Mouse (Mus musculus) gastrocnemius, postnatal 25 days (tissue): Measurements from ENCODE around the gene Tspan1. TPM values are rescaled to one million over a fixed set of nuclear protein-coding genes. Genes with fewer than 3 reads are reported as not detected.

Experiments used
- DNase-seq: peaks from one replicate; pipeline ENCODE4 v3.0.0; 2022
- total RNA-seq, 2 experiments: library from RNA; stranded (reverse); gene quantifications; 1 replicate in 1 of 2; 2 replicates in 1 of 2; pipeline ENCODE4 v1.2.3; 2021

Tspan1 gene
- total RNA-seq, 2 experiments from 2014 or later, result not detected

DNA sequence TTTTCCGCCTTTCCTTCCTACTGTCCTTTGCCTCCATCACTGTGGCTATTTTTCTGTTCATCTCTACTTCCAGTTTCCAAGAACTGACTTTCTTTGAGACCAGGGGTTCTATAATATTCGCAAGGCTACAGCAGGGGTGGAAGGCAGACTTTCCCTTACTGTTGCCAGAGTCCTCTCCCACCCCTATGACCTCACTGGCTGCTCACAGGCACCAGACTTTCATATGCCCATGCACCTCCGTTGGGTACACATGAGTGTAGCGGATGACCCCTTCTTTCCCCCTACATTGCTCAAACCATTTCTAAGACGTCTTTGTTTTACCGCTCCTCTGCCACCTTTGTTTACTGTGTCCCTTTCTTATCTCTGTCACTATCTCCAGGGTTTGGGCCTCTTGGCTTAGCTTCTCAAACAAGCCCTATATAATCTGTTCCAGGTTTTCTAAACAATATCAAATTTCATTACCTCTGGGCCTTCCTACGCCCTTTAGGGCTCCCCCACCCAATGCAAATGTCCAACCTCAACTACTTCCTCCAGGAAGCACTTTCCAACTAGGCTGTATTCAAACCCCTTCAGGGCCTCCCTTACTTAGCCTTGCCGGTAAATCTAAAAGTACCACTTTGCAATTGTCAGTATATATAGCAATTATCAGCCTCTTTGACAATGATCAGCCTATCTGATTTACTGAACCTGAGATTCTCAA is 1.5 kb downstream of the Tspan1 start:
- no peak for DNase-seq

DNA sequence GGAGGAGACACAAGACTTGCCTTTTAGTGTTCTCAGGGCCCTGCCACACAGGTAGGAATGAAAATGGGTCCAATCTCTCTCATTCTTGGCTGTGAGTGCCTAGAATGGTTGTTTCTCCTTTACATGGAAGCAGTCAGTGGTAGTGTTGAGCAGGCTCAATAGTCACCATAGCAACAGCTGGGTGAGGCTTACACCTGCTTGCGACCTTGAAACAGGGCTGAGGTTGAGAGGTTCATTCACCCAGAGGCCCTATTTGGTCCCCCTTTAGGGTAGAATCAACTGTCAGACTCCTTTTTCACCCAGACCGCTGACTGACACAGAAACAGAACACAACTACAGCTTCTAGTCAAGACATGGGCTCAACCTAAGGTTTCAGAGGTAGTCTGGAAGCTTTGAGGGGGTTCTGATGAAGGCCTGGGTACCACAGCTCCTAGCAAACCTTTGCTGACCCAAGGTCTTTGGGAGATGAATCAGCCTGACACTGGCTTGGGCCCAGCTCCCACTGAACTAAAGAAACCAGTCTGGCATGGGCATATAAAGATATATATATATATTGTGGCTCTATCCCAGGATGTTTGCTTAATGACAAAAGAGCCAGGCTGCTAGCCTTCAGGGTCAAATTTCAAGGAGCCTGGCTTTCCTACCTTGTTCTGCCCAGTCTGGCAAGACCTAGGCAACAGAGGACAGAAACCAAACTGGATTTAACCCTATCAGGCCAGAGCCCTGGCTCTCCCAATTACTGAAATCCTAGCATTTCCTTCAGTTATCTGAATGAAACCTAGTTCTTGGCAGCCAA is 2.4 kb downstream of the Tspan1 start:
- no peak for DNase-seq

DNA sequence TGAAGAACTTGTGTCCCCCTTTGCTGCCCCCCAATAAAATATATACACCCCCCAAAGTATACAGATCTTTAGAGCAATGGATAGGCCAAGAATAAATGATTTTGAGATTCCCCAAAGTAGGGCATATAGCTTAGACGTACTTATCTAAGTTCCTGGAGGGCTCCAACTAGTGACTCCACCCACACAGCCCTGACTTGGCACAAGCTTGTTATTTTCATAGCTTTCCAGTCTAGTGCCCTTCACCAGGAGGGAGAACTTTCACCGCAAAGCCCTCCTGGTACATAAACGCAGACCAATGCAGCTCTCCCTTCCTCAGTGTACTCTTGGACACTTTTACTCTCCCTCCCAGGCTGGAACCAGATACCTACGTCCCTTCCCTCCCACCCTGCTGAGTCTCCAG is 5.3 kb downstream of the Tspan1 start:
- DNase-seq, result no peak

DNA sequence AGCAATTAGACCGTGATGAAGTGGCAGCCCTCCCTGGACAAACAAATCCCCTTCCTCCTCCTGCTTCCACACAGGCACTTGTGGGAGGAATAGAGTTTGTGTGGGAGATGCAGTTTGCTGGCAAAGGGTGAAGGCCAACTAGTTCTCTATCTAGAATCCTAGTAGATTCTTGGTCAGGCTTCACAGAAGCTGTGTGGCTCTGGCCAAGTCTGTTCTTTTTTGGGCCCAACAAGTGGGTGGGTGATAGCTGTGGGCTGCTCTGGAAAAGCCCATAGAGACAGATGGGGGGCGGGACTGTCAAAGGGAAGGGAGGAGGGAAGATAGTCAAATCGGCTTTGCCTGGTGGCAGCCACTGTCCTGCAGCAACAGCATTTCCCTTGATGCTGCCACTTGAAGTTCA is 6.6 kb downstream of the Tspan1 start:
- no peak for DNase-seq

DNA sequence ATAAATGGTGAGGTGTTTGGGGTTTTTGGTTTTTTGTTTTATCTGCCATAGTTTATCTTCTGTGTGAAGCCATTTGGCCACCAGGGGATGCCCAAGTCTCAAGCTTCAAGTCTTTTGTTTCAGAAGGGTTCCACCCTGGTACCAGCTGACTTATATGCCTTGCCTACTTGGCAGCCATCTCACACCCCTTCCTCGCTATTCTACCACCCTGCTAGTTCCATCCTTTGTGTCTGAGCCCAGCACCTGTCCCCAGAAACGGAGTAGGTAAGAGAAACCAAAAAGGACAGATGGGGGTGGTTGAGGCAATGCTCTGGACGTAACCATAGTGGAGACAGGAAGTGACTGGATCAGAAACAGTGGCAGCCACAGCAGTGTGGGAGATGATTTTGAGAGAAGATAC is 7.5 kb downstream of the Tspan1 start:
- no peak for DNase-seq

DNA sequence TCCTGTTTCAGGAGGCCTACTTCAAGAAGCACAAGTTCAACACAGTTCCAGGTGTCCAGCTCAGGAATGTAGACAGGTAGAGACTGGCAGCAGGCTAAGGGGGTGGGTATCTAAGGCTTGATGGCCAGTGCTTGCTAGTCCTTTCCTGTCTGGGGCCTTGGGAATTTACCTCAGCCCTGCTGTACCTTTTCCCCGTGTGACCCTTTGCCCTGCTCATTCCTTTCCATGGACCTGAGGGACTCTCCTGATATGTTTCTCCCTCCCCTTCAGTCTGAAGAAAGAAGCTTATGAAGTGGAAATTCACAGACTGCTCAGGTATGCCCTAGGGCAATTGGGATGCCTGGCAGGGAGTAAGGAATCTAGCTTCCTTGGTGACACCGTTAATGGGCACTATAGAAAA is 9.5 kb downstream of the Tspan1 start:
- no peak for DNase-seq

DNA sequence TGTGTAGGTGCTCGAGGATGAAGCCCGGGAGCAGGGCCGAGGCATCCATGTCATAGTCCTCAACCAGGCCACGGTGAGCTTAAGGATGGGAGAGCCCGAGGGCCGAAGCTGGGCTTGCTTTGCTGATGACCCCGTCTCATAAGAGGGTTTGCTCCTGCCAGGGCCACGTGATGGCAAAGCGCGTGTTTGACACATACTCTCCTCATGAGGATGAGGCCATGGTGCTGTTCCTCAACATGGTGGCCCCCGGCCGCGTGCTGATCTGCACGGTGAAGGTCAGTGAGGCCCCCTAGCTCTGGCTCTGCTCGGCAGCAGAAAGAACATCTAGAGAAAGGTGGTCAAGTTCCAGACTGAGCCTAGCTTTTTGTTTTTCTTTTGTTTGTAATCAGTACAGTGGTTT is 14.7 kb downstream of the Tspan1 start:
- DNase-seq, result no peak

DNA sequence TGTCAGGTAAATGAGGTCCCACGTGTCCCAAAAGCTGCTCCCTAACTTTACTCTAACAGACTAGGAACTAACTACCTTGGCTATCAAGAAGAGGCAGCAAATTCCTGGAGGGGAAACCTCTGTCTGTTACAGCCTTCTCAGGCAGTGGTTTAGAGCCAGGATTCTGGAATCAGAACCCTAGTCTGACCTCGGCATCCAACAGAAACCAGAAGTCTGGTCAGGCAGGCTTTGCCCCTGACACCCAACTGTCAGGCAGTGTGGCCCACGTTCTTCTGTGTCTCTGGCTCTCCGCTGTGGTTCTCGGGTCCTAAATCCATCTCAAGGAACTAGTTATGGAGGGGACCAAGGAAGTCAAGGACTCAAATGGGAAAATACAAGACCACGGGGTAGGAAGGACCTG is 16.2 kb downstream of the Tspan1 start, which contains the start of gene Lurap1:
Gene Lurap1, minus strand, starts transcription at position 101 of the 400 bp plus-strand sequence.
- no peak for DNase-seq

DNA sequence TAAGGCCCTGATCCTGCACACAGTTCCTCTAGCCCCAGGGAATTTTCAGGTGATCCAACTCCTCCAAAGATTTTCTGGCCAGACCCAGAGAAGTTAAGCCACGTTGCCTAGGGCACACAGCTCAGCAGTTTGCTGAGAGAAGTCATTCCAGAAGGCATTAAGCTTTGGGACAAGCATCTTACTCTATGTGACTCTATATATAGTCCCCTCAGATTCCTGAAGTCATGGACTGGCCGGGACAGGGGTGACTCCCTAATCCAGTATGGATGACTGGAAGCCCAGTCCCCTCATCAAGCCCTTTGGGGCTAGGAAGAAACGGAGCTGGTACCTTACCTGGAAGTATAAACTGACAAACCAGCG is 16.6 kb downstream of the Tspan1 start:
- DNase-seq, result no peak

DNA sequence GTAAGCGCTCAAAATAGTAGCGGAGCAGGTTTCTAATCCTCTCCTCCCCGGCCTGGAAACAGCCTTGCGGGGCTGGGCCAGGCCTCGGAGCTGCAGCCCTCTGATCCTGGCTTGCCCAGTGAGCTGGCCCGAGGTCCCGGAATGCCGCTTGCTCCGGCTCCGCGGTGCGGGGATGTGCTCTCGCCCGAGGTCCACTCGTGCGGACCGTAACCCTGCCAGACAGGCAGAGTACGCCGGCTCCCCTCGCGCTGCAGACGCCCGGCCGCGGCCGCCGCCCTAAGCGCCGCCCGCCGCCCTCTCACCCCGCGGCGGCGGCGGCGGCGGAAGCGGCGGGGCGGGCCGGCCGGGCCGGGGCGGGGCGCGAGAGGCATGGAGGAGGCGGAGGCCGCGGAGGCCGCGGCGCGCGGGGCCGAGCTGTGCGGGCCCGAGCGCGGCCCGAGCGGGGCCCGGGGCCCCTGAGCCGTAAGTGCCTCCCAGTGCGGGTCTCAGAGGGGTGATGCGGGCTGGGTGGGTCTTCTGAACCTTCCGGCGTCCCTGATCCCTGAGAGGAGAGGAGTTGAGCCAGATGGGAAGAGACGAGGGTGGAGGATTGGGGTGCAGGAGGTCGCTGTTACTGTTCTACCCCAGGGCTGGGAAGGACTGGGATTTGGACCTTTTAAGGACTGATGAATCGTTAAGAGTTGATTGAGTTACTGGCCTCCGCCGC is 17.1 kb downstream of the Tspan1 start:
- peak; percentile 70 for DNase-seq

DNA sequence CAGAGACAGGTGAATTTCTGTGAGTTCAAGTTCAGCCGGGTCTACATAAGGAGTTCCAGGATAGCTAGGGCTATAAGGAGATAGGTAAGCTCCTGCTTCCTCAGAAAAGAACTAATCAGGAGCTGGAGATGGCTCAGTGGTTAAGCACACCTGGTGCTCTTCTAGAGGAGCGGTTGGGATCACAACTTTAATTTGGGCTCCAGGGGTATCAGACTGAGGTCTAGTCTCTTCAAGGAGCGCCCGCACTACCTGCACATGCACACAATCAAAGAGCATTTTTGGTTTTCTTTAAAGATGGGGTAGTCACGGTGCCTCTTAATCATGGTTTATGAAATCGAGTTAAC is 17.6 kb downstream of the Tspan1 start:
- no peak for DNase-seq

DNA sequence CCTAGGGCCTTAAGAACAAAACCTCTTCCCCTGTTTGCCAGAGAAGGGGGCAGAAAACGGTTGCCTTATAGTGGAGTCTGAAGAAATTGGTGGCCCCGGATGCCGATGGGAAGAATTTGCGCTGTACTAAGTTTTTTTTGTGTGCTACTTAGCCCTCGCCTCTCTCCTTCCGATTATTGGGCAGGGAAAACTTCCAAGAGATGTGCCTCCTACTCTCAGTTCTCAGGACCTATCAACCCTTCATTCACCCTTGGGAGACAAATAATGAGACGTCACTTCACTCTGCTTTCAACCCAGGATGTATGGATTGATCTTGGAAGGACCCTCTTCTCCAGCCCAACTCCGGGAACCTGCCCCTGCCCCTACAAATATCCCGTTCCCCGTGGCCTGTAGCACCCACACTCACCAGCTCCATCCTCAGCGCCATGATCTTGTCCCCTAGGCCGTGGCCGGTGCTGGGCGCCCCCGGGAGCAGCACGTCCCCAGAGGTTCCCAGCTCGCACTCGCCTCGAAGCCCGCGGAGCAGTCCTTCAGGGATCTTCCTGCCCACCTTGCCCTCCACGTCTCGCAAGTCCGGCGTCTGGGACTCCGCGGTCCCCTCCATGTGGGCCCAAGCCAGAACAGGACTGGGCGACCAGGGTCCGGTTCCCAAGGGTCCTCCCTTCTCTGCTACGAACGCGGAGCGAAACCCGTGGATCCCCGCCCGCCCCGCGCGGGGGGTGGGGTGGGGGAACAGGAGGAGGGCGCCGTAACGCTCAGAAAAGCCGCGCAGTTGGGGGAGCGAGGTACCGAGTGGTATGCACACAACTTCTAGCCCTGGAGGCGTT is 23.3 kb downstream of the Tspan1 start:
- peak; percentile 66 for DNase-seq

DNA sequence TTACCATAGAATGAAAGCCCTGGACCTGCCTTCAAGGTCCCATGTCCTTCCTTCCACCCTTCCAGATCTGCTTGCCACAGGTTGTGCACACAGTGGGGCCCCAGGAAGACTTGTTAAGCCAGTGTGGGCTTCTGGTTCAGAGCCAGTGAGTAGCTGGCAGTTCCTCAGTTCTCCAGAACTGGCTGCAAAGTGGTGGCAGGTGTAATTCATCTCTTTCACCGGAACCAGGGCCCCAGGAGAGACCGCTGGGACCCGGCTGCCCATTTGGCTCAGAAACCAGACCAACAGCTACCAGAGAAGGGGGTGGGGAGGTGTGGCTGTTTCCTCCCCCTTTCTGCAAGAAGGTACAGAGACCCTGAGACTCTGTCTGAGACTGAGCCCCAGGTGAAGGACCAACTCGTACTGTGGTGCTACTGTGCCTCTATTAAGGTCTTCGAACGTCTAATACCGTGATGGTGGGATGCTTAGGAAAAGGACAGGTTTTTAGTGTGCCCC is 24.0 kb downstream of the Tspan1 start:
- peak; percentile 34 for DNase-seq

DNA sequence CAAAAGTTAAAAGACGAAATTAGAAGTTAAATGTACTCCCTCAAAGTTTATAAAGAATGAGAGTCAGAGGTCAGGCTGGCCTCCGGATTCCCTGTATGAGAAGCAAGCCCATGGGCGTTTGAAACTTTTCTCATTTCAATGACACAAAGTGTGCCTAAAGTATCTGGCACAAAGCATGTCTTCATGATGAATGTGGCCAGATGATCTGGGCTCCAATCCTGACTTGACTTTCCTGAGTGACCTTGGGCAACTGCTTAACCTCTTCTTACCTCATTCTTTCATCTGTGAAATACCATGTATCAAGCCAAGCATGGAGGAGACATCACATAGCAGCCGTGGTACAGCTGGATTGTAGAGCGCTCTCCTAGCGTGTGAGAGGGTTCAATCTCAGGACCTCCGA is 25.1 kb downstream of the Tspan1 start:
- DNase-seq, result no peak

DNA sequence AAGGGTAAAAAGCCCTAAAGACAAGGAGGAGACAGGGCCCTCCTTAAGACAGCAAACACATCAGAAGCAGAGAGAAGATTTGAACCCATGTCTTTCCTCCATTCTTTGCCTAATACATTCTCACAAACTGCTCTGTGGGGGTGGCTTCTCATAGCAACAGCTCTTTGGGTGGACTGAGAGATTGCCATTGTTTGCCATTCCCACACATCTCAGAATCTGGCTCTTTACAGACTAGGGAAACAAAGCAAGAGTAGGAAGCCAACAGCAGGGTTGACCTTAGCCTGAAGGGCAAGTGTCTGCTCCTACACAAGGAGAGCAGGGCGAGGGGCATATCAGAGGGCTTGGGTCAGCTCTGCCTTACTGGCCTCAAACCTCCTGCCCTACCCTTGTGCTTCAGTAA is 25.7 kb downstream of the Tspan1 start:
- no peak for DNase-seq

DNA sequence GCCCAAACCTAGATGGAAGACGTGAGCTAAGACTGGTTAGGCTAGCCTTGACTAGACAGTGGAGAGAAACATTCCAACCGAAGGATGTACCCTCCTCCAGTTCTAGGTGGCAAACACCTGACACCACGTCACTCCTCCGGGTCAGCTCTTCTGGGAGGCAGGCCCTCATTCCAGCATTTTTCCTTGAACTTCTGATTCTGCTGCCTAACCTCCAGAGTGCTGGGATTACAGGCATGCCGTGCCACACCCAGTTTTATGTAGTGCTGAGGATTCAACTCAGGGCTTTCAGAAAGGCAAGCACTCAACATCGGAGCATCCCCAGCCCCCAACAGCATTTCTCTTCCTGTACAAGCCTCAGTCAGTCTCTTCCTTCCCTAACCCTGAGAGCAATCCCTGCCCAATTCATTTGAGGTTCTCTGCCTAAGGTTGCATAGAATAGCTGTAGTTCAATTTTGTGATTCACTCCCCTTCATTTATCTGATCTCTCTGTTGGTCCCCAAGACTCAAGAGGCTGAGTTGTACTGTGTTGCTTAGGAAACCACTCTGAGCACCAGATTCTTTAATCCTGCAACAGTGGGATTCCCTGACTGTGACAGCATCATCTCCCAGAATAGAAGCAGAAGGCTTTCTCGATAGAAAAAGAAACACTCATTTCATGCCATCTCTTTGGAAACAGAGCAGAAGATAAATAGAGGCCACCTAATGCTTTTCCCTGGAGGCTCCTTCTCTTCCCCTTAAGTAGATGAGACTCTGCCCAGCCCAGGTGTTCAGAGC is 26.4 kb downstream of the Tspan1 start:
- DNase-seq, result no peak

DNA sequence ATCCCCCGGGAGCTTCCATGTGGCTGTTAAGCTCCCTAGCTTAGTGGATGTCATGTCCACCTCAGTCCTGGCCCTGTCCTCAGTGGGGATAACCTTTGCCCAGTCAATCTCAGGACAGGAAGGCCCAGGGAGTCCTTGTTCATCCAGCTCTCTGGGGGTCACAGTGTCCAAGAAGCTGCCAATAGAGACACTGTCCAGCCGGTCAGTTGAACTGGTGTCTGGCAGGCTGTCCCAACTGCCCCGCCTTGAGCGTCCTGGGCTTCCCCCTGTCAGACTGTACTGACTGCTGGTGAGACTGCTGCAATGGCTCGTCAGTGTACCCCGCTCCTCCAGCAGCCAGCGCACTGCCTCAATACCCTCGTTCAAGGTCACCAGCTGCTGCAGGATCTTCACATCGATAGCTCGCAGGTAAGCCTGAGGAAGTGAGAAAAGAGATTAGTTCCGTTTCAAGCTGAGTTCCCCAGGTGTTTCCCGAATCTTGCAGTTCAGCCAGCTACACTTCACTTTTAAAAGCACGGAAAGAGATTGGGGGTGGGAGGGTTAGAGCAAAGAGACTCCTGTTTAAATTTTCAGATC is 29.9 kb downstream of the Tspan1 start:
- no peak for DNase-seq

DNA sequence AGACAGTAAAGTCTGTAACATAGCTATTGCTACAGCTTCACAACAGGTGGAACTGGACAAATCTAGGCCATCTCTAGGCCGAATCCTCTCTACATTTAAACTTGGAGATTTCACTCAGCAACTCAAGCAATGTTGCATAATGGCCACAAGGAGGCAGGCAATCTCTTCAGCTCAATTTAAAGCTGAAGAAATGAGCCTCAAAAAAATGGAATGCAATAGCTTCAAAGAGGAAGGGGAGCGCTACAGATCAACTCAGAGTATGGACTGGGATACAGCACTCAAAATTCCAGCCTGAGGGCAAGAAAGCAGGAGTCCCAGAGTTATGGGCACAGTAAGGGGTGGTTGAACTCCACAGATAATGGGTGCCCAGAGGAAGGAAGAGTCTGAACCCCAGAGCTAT is 32.4 kb downstream of the Tspan1 start:
- DNase-seq, result no peak

DNA sequence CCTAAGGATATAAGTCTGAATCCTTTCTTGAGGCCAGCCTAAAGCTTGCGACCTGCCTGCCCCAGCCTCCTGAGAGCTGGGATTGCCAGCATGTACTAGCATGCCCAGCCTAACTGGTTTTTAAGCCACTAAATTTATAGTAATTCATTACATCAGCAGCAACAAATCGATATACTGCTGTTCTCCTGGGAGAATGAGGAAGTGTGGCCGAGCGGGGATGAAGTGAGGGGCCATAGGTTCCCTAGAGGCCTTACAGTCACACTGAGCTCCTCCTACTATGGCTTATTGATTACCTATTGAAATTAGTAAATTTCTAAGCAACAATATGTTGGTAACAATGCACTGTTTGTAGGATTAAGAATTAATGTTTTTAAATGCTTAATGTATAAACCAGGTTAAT is 34.3 kb downstream of the Tspan1 start:
- DNase-seq, result no peak

DNA sequence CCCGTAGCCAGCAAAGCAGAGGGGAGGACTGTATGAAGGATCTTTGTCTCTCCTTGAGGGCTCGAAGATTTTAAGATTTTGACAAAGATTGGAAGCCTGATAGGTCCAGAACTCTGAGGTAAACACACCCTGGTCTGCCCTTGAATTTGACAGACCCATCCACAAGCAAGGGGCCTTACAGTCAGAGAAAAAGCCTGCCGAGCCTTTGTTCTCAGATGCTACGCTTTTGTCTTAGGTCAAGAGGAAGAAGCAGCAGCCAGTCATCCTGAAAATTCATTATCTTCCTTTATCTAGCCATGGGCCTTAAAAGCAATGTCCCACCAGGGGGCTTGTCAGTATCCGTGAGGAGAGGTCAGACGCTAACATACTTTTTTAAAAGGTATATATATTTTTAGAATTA is 39.4 kb downstream of the Tspan1 start:
- no peak for DNase-seq

DNA sequence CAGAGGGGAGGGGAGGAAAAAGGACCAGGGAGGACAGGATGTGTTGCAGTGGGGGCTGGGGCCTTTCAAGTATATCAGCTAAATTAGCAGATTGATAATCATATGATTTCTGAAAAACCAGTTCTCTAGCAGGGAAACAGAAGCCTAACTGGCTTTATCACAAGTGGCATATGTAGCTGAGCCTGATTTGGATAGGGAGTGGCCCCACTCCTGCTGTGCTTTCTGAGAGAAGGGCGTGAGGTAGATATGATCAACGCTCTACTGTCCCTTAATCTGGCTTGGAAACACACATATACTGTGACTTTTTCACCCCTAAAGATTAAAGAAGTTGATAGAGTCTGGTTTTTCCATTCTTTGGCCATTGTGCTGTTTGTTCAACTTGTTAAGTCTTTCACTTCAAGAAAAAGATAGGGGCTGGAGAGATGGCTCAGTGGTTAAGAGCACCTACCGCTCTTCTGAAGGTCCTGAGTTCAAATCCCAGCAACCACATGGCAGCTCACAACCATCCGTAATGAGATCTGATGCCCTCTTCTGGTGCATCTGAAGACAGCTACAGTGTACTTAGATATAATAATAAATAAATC is 41.5 kb downstream of the Tspan1 start:
- no peak for DNase-seq
